Mouse (Mus musculus) retina, adult 2 months (tissue): ENCODE results near the gene Dcaf17.

ENCODE experiments used
- DNase-seq: peaks from one replicate; pipeline ENCODE4 v3.0.0-alpha.2; 2012; ENCODE audit warnings: low read depth, low spot score

Dcaf17 gene

DNA sequence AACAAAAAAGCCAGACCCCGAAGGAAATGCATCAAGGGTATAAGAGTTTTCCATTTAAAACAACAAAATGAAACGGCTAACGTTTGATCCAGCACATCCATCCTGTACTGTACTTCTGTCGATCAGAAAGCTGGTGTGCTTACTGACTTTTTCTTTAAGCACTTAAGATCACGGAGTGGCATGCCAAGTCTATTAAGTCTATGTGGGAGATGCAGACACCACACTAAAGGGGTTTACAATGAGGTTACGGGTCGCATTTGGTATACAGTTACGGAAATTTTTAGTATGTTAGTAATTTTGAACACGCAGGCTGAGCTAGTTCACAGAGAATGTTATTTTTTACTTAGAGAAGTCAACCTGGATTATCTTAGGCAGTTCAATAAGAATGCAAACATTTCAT lies 412 bp upstream of the Dcaf17 start:
- DNase-seq: no peak

DNA sequence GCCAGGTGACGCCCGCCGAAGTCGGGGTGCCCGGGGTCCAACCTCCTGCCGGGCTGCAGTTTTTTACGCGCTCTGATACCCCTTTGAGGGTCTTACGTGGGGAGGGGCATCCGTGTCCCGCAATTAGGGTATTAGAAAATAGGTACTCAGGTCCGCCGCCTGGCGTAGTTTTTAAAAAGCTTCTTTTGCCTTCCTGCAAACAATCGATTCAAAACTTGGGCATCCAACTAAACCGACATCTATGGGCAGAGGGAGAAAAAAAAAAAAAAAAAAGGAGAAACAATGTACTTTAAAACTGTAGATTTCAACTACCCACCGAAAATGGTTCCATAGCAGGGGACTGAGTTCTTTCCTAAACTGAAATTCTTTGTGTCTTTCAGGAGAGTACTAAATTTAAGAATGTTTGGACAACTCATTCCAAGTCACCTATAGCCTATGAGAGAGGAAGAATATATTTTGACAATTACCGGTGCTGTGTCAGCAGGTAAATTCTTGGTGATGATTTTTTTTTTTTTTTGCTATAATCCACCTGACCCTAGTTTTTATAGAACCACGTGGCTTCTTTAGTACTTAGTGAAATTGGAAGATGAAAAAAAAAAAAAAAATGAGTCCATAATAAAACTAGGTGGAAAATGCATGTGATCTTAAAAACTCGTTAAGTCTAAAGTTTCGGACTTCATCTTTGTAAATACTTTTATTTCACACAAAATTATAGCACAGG lies 1.1 kb downstream of the Dcaf17 start:
- no peak for DNase-seq

DNA sequence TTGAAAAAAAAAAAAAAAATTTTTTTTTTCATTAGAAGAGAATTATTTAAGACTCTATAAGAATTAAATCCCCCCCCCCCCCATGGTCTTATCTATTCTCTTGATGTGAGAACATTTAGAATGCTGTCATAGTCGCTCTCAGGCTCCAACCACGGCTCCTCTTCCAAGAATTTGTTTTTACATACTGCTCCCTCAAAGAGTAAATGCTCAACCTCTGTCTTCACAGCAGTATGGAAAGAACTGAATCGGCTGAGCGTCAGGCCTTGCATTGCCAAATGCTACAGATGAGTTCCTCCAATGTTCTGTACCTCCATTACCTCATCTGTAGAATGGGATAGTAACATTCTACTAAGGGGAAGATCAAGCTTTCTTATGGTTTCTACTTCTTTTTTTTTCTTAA lies 16.5 kb downstream of the Dcaf17 start:
- DNase-seq: no peak

DNA sequence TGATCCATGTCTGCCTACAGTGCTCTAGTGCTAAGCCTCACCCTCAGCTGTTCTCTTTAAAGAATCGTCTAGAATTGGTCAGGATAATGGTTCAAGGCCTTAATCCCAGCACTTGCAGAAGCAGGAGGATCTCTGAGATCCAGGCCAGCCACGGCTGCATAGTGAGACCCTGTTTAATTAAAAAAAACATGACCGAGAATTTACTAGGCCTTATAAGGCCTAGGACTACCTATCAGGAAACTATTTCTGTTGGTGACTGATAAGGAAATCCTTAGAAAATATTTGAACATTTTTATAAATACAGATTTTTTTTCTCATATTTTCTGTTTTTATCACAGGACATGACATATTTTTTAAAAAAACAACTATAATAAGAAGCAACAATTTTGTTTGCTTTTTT lies 18.2 kb downstream of the Dcaf17 start:
- DNase-seq: no peak

DNA sequence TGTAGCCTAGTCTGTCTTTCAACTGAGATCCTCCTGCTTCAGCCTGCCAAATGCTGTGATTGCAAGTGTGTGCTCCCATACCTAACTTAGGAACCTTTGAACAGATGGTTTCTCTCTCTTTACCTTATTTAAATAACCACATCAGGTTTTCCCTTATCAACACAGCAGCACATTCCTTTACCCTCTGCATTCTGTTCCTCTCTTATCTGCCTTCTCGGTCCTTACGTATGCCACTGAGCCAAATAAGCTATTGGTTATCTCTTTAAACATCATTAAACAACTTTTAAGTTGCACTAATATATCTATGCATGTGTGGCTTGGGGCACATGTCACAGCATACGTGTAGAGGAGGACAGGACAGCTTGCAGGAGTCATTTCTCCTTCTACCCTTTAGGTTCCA lies 18.7 kb downstream of the Dcaf17 start:
- DNase-seq: no peak

DNA sequence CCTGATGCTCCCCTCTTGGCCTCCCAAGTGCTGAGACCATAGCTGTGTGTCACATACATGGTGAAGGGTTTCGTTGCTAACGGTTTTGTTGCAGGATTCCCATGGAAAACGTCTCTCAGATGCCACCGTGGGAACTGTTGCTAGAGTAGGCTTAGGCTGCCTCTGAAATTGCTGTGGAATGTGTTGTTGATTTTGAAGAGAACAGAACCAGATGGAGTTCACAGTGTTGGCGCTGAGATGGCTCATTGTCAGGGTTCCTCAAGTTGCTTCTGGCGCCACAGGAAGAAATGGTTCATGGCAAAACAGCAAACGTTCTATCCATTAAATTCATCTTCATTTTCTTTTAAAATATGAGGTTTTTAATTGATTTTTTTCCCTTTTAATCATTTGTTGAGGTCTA lies 27.3 kb downstream of the Dcaf17 start:
- no peak for DNase-seq

DNA sequence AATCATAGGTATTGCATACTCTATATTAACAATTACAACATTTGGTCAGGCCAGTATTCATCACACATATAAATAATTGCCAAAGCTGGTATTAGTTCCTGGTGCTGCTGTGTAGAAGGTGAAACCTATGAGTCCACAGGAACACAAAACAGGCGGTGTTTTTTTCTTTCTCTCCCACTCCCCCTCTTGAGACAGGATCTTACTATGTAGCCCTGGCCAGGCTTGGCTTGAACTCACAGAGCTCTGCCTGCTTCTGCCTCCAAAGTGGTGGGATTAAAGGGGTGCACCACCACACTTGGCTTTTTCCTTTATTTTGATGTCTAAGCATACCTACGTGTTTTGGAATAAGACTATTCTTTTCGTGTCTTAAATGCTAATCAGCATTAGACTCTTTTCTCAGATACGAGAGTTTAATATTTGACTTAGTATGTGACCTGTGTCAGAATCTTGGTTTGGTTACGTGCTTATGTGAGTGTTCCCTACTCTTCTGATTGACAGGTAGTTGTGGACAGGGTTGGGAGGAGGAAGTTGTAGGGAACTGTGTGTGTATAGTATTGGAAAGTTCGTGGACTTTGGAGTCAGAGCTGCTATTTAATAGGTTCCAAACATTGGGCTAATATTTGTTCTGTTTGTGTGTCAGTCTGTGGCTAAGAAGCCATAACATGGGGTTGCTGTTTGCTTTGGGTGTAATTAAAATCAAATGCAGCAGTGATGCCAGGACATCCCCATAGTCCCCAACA lies 28.5 kb downstream of the Dcaf17 start:
- DNase-seq: no peak

DNA sequence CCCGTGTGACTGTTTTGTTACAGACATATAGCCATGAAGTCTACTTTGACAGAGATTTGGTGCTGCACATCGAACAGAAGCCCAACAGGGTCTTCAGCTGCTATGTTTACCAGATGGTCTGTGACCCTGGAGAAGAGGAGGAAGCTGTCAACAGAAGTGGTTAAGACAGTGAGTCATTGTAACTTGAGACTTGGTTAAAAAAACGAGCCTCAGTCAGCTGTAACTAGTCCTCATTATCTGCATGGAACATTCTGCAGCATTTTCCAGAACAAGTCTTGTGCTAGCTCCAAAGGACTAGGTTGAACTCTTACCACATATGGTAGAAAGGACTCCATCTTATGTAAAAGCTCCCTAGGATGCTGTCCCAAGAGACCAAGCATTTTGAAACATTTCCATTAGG lies 34.6 kb downstream of the Dcaf17 start:
- DNase-seq: no peak

DNA sequence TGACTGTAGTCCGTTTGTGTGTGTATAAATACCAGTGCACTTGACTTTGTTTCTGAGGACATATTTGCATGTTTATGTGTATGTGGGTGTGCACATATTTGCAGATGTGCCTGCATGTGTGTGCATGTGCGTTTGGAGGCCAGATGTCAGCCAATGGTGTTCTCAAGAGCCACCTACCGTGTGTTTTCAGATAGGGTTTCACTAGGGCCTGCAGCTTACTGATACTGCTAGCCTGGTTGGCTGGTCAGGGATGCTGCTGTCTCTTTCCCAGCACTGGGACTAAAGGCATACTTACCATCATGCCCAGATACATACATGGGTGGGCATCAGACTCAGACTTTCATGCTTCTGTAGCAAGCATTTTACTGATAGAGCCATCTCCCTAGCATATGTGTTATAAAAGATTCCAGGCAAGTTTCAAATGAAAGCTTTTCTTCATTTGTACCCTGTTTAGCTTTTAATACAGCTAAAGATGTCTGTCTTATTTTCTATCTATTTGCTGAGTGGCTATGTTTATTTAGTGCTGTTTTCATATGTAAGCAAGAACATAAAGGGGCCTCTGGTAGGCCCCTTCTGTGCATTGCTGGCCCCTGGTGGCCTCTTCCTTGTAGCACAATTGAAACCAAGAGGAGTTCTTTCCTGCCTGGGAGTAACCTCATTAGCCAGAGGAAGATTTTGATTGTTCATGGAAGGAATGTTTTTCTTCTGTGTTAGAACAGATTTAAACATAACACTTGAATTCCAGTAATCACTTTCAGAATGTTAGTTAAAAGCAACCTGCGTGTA lies 35.7 kb downstream of the Dcaf17 start:
- DNase-seq: no peak

DNA sequence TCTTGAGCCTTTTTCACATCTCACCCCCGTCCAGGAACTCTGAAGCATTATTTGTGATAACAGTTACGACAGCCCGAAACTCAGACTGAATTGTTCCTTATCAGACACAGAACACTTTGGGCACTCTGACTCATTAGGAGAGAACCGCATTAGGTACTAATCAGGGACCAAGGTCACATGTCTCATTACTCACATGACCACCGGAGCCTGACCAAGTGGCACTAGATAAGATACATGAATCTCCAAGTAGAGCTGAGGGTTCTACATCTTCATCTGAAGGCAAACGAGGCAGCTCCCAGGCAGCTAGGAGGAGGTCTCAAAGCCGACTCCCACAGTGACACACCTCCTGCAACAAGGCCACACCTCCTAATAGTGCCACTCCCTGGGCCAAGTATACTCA lies 41.0 kb downstream of the Dcaf17 start:
- no peak for DNase-seq

DNA sequence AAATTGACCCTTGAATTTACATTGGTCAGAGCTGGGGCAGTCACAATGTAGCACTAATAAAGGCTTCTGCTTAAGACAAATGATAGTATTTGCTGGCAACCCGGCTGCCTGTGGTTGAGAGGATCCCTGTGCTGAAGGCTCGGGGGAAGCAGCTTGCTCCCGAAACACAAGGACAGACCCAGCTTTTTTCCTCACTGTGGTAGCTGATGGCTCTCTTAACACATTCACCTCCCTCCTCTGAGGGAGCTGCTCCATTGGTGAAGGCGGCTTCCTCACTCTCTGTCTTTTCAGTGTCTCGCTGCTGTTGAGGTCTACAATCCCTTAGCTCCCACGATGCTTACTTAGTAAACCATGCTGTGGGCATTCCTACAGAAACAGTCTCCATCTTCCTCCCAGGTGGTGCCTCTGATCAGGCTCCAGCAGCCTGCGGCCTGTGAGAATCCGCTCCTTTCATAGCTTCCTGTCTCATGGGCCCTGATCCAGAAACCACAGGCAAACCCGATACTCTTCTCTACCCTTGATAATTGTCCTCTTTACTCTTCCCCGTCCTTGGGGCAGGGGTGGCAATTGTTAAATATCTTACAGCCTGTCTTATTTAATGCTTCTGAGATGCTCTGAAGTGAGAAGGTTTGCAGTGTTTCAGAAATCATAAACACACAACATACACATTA lies 47.6 kb downstream of the Dcaf17 start:
- no peak for DNase-seq

DNA sequence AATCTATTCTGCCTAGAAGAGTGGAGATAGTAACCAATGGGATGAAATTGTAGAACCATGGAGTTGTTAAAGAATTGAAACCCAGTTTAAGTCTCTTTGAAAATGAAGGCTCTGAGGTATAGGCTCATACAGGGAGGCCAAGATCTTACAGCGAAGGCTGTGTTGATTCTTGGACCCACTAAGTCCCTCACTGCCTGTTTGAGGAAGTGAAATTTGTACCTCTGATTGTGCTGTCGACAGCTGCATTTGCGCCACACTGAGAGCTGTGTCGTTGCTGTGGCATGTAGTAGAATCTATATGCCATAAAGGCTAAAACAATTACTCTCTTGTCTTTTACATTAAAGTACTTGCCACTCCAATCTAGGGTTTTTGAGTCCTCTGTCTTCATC lies 48.2 kb downstream of the Dcaf17 start:
- no peak for DNase-seq

DNA sequence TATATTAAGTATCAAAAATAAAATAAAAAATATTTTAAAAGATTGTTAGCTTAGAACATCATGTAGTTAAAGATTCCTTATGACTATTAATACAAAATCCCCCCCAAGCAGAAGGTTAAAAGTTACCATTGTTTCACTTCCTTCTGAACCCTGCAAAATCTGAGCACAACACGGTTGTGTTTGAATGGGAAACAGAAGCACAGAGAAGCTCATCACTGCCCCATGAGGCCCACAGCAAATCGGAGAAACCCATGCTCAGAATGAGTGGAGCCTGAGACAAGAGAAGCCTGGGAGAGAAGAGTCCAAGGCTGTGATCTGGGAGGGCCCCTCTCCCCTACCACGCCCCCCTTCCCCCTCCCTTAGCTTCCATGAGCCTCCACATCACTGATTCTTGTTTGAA lies 49.6 kb downstream of the Dcaf17 start:
- no peak for DNase-seq

DNA sequence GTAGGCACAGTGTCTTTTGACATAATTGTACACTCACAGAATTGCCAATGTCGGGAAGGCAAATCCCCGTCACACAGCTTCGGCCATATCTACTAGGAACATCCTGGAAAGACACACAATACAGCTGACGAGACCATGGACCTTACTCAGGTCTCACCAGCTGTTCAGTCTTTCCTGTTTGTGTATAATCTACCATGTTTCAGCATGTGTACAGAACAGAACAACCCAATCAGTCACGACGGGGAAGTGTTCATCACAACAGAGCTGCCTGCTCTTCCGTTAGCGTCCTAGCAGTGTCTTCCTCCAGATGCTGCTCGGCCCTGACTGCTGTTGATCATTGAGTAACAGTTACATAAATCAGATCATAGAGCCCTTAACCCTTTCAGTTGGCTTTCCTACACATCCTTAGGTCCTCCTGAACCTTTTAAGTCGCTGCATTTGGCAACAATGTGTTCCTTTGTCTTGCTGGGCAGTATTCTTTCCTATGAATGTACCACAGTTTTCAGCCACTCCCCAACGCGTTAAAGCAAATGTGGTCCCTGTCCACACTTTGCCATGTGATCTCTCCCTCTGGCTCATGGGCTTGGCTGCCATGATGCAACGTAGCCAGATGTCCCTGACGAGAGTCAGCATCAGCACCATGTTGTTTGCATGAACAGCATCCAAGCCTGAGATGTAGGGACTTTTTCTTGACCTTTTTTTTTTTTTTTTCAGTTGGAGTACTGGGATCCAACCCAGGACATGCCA lies 50.5 kb downstream of the Dcaf17 start:
- no peak for DNase-seq

DNA sequence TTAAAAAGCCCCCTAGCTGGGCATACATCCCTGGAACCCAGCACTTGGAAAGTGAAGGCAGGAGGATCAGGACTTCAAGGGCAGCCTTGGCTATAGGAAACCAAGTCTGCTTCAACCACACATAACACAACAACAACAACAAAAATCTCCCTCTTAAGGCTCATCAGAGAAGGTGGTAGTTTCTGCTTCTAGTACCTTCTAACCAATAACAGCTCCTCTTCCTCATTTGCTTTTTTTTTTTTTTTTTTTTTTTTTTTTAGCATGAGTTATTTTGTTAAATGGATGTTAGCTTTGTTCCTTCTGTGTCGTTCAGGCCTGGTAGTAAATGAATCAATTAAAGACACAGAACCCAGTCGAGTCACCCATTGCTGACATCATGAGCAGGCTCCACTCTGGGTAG lies 52.1 kb downstream of the Dcaf17 start:
- DNase-seq: no peak

DNA sequence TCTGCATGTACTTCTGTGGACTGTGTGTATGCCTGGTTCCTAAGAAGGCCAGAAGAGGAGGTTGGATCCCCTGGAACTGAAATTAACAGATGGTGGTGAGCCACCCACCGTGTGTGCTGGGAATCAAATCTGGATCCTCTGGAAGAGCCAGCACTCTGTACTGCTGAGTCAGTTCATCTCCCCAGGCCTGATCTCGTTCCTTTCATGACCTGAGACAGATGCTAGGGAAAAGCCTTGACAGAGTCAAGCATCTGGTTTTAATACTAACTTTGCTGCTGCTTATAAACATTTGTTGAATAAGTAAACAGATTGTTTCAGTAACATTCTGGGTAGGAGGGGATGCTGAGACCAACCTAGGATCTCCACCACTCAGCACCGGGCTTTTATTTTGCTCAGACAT lies 53.4 kb downstream of the Dcaf17 start:
- no peak for DNase-seq

DNA sequence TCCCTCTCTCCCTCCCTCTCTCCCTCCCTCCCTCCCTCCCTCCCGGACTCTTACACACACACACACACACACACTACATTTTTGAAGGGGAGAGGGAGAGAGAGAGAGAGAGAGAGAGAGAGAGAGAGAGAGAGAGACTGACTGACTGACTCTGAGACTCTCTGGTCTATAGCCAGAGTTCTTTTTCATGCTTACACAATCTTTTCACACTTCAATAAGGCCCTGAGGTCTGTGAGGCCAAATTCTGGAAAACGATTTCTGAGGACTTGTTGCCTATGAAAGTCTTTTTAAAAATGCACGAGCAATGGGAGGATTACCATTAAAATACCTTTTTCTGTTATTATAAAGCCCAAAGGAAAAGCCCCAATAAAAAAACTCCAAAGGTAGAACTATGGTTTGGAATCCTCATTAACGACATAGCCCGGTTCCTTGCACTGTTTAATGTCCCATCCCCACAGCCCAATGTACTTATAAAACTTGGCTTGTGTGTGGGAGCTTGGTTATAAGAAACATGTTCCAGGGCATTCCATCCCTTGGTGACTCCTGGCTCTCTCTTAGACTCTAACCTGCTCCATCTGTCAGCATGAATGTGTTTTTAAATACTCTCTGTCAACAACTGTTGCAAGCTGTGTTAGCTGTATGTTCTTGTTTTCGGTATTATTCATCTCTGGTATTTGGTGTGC lies 58.5 kb downstream of the Dcaf17 start:
- DNase-seq: no peak

DNA sequence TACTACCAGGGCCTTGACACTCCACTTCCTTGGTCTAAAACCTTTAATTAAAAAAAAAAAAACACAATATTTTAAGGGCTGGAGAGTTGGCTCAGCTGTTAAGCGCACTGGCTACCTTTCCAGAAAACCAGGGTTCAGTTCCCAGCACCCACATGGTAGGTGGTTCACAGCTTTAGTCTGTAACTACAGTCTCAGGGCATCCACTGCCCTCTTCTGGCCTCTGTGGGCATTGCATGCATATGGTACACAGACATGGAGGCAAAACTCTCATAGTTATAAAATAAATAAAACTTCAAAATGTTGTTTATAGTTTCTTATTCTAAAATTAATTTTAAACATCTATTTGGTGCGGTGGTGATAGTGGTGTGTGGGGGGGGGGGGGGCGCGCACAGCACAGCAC lies 61.0 kb downstream of the Dcaf17 start:
- DNase-seq: no peak

DNA sequence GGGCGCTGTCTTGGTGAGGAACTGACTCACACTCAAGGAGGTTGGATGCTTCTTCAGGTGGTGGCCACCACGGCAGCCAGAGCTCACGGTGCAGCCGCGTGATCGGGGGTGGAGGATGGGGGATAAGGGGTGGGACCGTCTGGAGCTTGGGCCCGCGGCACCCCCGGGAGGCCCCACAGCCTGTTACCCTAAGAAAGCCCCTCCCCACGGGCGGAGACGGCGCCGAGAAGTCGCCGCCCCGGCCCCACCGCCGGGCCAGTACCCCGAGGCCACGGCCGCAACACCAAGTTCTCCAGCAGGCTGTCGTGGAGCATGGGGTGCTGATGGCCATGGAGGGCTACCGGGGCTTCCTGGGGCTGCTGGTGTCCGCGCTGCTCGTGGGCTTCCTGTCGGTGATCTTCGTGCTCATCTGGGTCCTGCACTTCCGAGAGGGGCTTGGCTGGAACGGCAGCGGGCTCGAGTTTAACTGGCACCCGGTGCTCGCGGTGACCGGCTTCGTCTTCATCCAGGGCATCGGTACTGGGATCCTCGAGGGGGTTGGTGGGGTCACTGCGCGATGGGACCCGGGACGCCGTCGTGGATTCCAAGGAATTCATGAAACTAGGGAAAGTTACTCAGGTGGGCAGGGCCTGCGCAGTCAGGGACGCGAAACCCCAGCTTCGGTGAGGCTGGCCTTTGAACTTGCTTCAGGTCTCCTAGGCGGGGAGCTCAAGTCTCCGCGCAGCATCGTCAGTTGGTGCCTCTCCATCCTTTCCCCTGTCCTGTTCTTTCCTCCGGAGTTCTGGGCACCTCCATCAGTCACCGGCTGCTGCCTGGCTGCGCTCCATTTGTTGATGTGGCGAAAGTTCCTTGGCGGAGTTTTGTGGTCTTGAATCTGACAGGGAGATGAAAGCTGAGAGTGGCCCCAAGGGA lies 62.9 kb downstream of the Dcaf17 start, which contains the start of gene Cybrd1:
TSS of gene Cybrd1 (plus strand) at position 127 of the 912 bp plus-strand sequence.
- DNase-seq: no peak

DNA sequence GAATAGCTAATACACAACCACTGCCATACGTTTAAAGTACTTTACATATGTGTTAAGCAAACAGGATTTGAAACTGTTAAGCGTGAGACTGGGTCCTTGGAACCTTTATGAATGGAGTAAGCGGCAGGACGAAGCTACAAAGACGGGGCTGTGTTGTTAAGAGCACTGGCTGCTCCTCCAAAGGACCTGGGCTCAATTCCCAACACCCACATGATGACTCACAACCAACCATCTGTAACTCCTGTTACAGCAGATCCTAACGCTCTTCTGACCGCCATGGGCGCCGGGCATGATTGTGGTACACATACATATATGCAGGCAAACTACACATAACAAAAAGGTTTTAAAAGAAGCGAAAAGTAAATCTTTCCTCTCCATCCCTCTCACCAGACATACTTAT lies 65.7 kb downstream of the Dcaf17 start:
- no peak for DNase-seq
